ENCODE assay signal across 10 mouse cellular contexts in genomic region chr2:29402550-29403076, GRCm38 (mm10). TPM values are rescaled to one million over a fixed set of nuclear protein-coding genes. Genes with fewer than 3 reads are reported as not detected.
DNase-seq lines count a peak whose midpoint lies in the region; ATAC-seq lines count a peak whose summit lies in the region.
"Had no signal": no experiment of that assay in that cellular context is flagged by ENCODE, and none has a peak within 500 bp of the region (broad histone marks: within the 10 kb centered on the region; RNA-seq: fewer than 3 reads in every experiment).

No protein-coding gene starts in this region.

- no peaks in the 10 kb centered on the region for H3K27me3 ChIP-seq in heart, embryonic 10.5 days (ENCODE audit: insufficient read depth, poor library complexity, severe bottlenecking)
- no peaks in the 10 kb centered on the region for H3K27me3 ChIP-seq in midbrain, embryonic 14.5 days (ENCODE audit: control insufficient read depth, insufficient read depth, low read length)
- no peaks in the 10 kb centered on the region for H3K27me3 ChIP-seq in midbrain, embryonic 10.5 days (ENCODE audit: low read depth, poor library complexity, severe bottlenecking)

- peaks cover 43% of the 10 kb centered on the region for H3K4me1 ChIP-seq in heart, embryonic 10.5 days
- H3K4me1 ChIP-seq in midbrain, embryonic 14.5 days (ENCODE audit: control insufficient read depth, insufficient read depth, low read length), result peaks cover 21% of the 10 kb centered on the region; the same call in 1 of the 2 replicates
- peaks cover 21% of the 10 kb centered on the region for H3K4me1 ChIP-seq in midbrain, embryonic 10.5 days

- peak; percentile 12 to 21 for DNase-seq in heart, adult 9 months (ENCODE audit: low spot score in 2 of 2)
- DNase-seq in heart, embryonic 10.5 days (ENCODE audit: low spot score), result no peak
- peak; percentile 58 for DNase-seq in midbrain, embryonic 14.5 days
- no peak for DNase-seq in midbrain, embryonic 10.5 days (ENCODE audit: low spot score)
- DNase-seq in lung, postnatal 36 days, result peak; percentile 81
- no peak for DNase-seq in ovary, postnatal 14 days (ENCODE audit: low spot score)
- DNase-seq: adrenal gland, postnatal 10 days had no signal

- no peak overlapping the region for H3K4me3 ChIP-seq in heart, embryonic 10.5 days
- H3K4me3 ChIP-seq in midbrain, embryonic 14.5 days (replicated peaks; ENCODE audit: low read depth, low read length), result no peak overlapping the region
- no peak overlapping the region for H3K4me3 ChIP-seq in midbrain, embryonic 10.5 days

- no peak overlapping the region for H3K4me2 ChIP-seq in midbrain, embryonic 14.5 days (ENCODE audit: low read length)

- no peak overlapping the region for H3K27ac ChIP-seq in heart, embryonic 10.5 days
- no peak overlapping the region for H3K27ac ChIP-seq in midbrain, embryonic 14.5 days (replicated peaks; ENCODE audit: low read depth, low read length)
- H3K27ac ChIP-seq in midbrain, embryonic 10.5 days (replicated peaks), result no peak overlapping the region
- H3K27ac ChIP-seq: macrophage had no signal

- no peaks in the 10 kb centered on the region for H3K36me3 ChIP-seq in heart, embryonic 10.5 days
- H3K36me3 ChIP-seq in midbrain, embryonic 14.5 days (ENCODE audit: control insufficient read depth, insufficient read depth, low read length), result no peaks in the 10 kb centered on the region
- H3K36me3 ChIP-seq in midbrain, embryonic 10.5 days, result no peaks in the 10 kb centered on the region

- whole genome bisulfite sequencing in heart, embryonic 10.5 days, result 83% methylated on average over 3 of the region's 3 CpGs
- 71% methylated on average over 3 of the region's 3 CpGs for WGBS in midbrain, embryonic 14.5 days
- WGBS in midbrain, embryonic 10.5 days, result 77% methylated on average over 3 of the region's 3 CpGs

- H3K9ac ChIP-seq in midbrain, embryonic 14.5 days (replicated peaks; ENCODE audit: low read length), result no peak overlapping the region

- no peak for ATAC-seq in midbrain, embryonic 14.5 days (ENCODE audit: low FRiP score, low TSS enrichment)
- ATAC-seq in common myeloid progenitor, adult 5-6 weeks (replicated peaks; ENCODE audit: low read depth, poor library complexity, severe bottlenecking), result peak; percentile 39
- no peak for ATAC-seq in activated CD4-positive, CD25-positive, alpha-beta regulatory T cell, adult 4 months

- H3K9me3 ChIP-seq in heart, embryonic 10.5 days, result no peaks in the 10 kb centered on the region
- no peaks in the 10 kb centered on the region for H3K9me3 ChIP-seq in midbrain, embryonic 14.5 days (ENCODE audit: control insufficient read depth, low read length)
- no peaks in the 10 kb centered on the region for H3K9me3 ChIP-seq in midbrain, embryonic 10.5 days (replicated peaks)

RNA-seq across cellular contexts. Expression of gene Med27, which starts 56.0 kb away (rescaled TPM):
- 40.0 and 53.8 TPM in 2 replicates for polyA plus RNA-seq in heart, embryonic 10.5 days (2016; fragmentation: Nextera tagmentation; extraction: Ambion mirVana)
- 81.0 and 96.4 TPM in 2 replicates for polyA plus RNA-seq in midbrain, embryonic 14.5 days (2014; fragmentation: Nextera tagmentation; extraction: Ambion mirVana)
- polyA plus RNA-seq in midbrain, embryonic 10.5 days (2016; fragmentation: Nextera tagmentation; extraction: Ambion mirVana), result 61.0 and 70.0 TPM in 2 replicates
- total RNA-seq in common myeloid progenitor, adult 5-6 weeks (2017), result 16.1 and 21.3 TPM in 2 replicates
- 10 to 100 TPM; 28.9 to 31.6 TPM for polyA plus RNA-seq in activated CD4-positive, CD25-positive, alpha-beta regulatory T cell, adult 4 months (2017; shearing (Covaris generic))

Comparison
In these comparisons a context has a peak if more than half of its experiments do, and no peak if none do; other contexts are left out.
1. DNase-seq: peak in heart, adult 9 months (2 of 2), midbrain, embryonic 14.5 days (single experiment) and lung, postnatal 36 days (single experiment); none in heart, embryonic 10.5 days (single experiment), midbrain, embryonic 10.5 days (single experiment) and ovary, postnatal 14 days (single experiment).